Mouse (Mus musculus) layer of hippocampus, adult 2 months (tissue): ENCODE data around the gene Mks1. TPM values are rescaled to one million over a fixed set of nuclear protein-coding genes. Genes with fewer than 3 reads are reported as not detected.
"Not testable (repeated sequence)": the region's sequence is repeated elsewhere in the genome, so short reads cannot be mapped to it uniquely, and the experiment has no call there.

ENCODE experiments used
- DNase-seq, 2 experiments: peaks; one replicate each; pipeline ENCODE4 v3.0.0; 2022; ENCODE audit warnings: low spot score in 2 of 2
- H3K27ac ChIP-seq: fragments of 200-600 bp; 2 replicates; pipeline ENCODE4 v1.8.1; 2022
- H3K4me3 ChIP-seq: fragments of 200-600 bp; 2 replicates; pipeline ENCODE4 v1.8.1; 2022; ENCODE audit warnings: mild to moderate bottlenecking
- CTCF ChIP-seq: fragments of 200-600 bp; conservative IDR thresholded peaks from 2 replicates; pipeline ENCODE4 v1.8.1; 2022; ENCODE audit warnings: antibody characterized with exemption, mild to moderate bottlenecking, moderate library complexity
- total RNA-seq, 2 experiments: library from RNA; stranded (reverse); gene quantifications; 2 replicates each; pipeline ENCODE4 v1.2.3; 2021

Mks1 gene
- total RNA-seq, 2 experiments from 2014 or later: 5.7 to 5.9 TPM

DNA sequence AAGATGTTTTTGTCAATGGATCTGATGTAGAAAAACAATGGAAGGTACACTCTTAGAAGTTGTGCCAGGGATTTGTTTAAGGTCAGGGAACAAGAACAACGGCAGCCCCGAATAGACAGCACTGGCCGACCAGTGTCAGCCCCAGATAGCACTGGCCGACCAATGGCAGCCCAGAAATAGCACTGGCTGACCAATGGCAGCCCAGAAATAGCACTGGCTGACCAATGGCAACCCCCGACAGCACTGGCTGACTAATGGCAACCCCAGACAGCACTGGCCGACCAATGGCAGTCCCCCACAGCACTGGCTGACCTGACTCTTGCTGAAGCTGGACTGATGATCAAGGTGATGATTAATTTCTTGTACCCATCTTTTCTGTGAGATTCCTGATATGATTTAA lies 5.1 kb upstream of the Mks1 start:
- DNase-seq: no peak
- Histone ChIP-seq H3K27ac (no peak overlapping the region), H3K4me3 (no peak overlapping the region)
- TF ChIP-seq CTCF: no peak

DNA sequence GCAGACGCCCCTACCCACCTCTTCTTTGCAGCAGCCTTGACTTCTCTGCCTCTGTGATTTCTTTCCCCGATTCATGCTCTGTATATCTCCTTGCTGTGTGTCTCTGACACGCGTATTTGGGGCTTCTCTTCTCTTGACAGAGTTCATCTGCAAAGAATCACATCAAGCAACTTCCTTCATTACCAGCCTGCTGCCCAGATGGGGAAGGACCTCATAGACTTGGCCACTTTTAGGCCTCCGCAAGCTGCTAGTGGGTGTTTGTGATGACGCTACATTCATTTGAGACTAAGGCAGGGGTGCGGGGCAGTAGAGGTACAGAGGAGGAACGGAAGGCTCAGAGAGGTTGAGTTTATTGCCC lies 561 bp downstream of the Mks1 start:
- Histone ChIP-seq H3K4me3 (peak overlapping the region; percentile 67), H3K27ac (peak overlapping the region; percentile 88)
- peak; percentile 10 to 18 for DNase-seq
- TF ChIP-seq CTCF: no peak

DNA sequence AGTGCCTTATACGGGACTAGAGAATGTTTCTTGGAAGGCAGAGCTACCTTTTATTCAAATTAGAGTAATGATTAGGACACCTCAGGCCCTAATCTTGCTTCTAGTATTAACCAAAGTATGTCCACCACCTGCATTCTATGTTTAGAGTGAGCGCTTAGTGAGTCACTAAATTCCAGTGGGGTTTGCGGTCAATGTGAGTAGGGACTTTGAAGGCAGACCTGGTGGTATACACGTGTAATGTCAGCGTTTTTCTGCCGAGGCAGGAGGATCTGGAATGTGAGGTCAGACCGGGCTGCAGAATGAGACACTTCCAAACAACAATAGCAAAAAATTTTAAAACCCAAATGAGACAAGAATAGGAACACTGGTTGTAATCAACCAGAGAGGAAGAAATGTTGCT lies 1.5 kb downstream of the Mks1 start:
- H3K4me3 ChIP-seq: no peak overlapping the region
- DNase-seq: no peak
- no peak for TF ChIP-seq CTCF
- no peak overlapping the region for H3K27ac ChIP-seq

DNA sequence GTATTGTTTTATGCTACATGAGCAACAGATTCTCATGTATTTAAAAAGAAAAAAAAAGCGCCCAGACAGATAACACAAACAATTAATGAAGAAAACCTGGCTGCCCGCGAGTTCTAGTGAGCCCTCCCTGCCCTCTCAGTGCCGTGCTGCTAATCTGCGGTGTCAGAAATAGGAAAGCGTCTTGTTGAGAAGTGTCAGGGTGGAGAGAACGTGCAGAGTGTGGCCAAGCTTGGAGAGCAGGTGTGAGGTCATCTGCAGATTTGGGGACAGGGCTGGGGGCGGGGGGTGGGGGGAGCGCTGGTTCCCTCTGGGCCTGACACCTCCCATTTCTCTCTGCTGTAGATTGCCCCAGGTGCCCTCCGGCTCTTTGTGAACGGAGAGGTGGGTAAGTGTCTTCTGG lies 6.3 kb downstream of the Mks1 start:
- no peak for TF ChIP-seq CTCF
- H3K27ac ChIP-seq: no peak overlapping the region
- no peak for DNase-seq
- no peak overlapping the region for H3K4me3 ChIP-seq

DNA sequence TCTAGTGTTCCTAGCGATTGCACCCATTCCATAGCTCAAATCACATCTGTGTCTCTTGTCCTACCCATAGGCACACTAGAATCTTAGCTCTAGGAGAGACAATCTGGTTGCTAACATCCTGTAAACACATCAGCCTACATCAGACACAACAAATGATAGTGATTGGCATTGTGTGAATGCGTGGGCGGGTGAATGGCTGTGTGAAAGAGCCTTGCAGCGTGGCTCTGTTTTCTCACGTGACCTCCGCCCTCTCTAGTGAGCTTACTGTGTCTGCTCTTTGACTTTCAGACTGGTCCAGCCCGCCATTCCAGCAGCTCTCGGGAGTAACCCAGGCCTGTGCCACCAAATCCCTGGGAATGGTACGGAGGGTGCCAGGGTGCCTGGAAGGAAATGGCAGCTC lies 7.4 kb downstream of the Mks1 start:
- Histone ChIP-seq H3K4me3 (no peak overlapping the region), H3K27ac (no peak overlapping the region)
- no peak for TF ChIP-seq CTCF
- DNase-seq: no peak

DNA sequence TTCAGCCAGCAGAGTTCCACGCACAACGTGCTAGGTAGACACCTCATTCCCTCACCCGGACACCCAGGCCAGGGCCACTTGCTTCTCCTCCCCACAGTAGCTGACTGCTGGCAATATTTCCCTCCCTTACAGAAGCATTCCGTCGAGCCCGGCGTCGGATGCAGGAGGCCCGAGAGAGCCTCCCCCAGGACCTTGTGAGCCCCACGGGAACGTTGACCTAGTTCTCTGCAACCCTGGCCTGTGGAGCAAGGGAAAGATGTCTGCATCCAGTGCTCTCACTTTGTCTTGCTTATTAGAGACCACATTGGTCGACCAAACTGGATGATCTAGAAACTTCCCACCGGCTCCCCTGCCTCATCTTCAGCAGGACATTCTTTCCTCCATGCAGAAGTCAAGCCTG lies 9.8 kb downstream of the Mks1 start:
- no peak overlapping the region for H3K4me3 ChIP-seq
- no peak for DNase-seq
- no peak for TF ChIP-seq CTCF

DNA sequence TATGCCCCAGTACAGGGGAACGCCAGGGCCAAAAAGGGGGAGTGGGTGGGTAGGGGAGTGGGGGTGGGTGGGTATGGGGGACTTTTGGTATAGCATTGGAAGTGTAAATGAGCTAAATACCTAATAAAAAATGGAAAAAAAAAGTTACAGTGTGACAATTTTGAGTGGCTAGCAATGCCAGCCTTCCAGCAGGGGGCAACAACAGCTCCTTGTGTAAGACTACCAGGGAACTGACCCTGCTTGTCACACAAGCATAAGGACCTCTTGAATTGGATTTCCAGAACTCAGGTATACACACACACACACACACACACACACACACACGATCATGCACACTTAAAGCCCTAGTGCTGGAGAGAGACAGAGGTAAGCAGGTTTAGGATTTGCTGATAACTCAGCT lies 13.9 kb downstream of the Mks1 start:
- H3K4me3 ChIP-seq, DNase-seq, H3K27ac ChIP-seq: not testable (repeated sequence)
- TF ChIP-seq CTCF: peak; percentile 51

More for the DNA sequence above, 9.8 kb downstream of the Mks1 start:
- H3K27ac ChIP-seq: no peak overlapping the region

DNA sequence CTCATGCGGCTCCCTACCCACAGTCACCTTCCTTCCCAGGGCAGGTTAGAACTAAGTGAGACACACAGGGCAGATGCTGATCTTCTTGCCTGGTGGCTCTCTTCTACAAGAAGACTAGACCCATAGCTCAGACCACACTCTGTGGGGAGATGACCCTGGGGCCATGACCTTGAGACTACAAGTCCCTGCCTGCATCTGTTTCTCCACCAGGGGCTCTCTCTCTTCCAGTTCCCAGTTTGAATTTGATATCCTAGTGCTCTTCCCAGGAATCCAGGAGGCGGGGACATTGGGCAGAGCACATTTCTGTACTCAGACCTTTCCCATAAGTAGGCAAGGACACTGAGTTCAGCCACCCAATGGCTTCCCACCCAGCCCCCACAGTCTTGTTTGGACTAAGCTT lies 17.1 kb downstream of the Mks1 start:
- Histone ChIP-seq H3K4me3 (no peak overlapping the region), H3K27ac (no peak overlapping the region)
- no peak for TF ChIP-seq CTCF
- no peak for DNase-seq

DNA sequence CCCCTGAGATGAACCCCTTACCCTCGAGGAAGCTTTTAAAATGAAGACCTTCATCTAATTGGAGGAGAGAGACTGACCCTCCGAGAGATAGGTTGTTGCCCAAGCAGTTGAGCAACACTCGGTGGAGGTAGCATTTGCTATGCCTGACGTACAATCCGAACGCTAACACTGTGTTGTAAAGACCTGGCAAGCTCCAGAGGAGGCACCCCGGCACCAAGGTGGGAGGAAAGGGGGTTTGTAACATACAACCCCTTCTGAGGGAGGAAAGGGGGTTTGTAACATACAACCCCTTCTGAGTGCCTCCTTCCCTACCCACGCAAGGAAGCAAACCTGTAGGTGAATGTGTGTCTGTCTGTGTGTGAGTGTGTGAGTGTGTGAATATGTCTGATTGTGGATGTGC lies 18.8 kb downstream of the Mks1 start:
- H3K4me3 ChIP-seq: no peak overlapping the region
- TF ChIP-seq CTCF: no peak
- H3K27ac ChIP-seq: no peak overlapping the region
- no peak for DNase-seq

DNA sequence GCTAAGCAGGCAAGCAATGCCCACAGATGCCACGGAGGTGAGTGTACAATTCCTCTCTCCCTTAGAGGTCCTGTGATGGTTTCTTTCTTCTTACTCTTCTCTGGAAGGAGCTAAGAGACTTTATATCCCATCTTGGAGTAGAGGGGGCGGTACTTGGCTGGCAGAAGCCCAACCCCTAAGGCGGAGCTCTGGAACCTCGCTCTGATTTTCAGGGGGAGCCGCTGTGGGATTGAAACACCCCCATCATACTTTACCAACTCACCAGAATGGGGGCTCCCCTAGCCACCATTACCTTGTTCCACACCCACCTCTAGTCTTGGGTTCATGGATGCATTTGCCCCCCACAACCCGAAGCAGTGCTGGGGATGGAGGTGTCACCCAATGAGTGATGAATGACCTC lies 22.4 kb downstream of the Mks1 start, which contains the start of gene Epx:
Epx (minus strand) TSS at position 101 of the 400 bp plus-strand sequence.
- TF ChIP-seq CTCF: no peak
- no peak within 1 kb of the TSS for H3K27ac ChIP-seq

DNA sequence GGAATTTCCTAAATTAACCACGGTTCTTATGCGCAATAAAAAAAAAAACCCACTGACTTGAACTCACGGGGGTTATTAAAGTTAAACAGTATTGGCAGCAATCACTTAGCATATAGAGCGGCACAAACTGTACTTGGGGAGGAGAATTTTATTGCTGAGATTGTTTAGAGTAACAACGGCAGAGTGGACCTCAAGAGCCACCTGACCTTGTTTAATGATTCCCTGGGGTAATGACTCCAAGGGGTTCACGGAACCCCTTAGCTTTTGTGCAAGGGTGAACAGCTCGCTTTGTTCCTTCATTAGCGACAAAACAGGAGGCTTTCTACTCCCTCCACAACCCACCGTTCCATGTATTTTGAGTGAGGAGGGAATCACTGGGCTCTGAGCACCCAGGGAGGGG lies 26.8 kb downstream of the Mks1 start:
- TF ChIP-seq CTCF: no peak
- H3K27ac ChIP-seq: no peak overlapping the region
- H3K4me3 ChIP-seq: no peak overlapping the region
- DNase-seq: no peak

More for the DNA sequence above, 22.4 kb downstream of the Mks1 start, which contains the start of gene Epx:
- no peak for DNase-seq
- no peak within 1 kb of the TSS for H3K4me3 ChIP-seq

DNA sequence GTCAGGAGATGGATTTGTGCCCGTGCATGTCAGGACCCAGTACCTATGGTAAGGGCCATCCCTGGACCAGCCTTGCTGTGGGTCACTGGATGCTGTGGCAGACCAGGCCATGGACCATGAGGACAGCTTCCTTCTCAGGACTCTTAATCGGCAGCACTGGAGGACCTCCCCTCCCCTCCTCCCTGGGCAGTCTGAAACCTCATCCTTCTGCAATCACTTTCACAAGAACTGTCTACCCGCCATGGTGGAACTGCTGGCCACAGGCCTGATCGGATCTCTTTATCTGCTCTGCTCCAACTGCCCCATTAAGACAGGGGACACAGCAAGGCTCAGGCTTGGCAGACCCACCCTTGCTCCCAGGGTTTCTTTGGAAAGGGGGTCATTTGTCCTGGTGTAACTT lies 28.7 kb downstream of the Mks1 start:
- H3K4me3 ChIP-seq: no peak overlapping the region
- no peak for TF ChIP-seq CTCF
- no peak overlapping the region for H3K27ac ChIP-seq
- no peak for DNase-seq

DNA sequence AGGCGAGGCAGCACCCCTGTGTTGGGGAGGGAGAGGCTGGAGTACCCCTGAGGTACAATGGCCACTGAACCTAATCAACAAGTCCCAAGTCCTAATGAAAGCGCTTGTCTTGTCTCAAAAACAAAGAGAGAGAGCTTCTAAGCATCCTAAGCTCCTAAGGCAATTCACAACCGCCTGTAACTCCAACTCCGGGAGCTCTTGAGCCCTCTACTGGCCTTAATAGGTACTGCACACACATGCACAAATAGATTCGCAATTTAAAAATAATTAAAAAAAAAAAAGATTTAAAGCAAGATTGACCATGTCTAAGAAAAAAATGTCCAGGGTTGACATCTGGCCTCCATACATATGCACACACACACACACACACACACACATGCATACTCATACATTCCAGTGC lies 30.5 kb downstream of the Mks1 start:
- peak; percentile 73 for TF ChIP-seq CTCF
- H3K27ac ChIP-seq: no peak overlapping the region
- DNase-seq: no peak
- no peak overlapping the region for H3K4me3 ChIP-seq

DNA sequence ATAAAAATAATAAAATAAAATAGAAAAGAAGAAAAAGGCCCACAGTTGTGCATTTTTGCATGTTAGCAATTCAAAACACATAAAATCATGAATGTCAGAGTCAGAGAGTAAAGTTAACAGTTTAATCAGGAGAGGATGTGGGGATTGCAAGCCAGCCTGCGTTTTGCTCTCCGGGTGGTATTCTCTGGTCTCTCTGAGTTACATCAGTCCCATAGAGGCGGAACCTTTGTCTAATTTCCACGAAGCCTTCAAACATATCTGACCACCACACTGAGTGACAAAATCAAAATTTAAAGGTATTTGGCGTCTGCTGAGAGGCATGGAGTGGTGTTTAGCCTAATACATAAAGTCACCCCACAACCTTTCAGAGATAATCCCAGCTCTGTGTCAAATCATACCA lies 31.8 kb downstream of the Mks1 start:
- H3K27ac ChIP-seq: no peak overlapping the region
- DNase-seq: no peak
- no peak overlapping the region for H3K4me3 ChIP-seq
- TF ChIP-seq CTCF: no peak

DNA sequence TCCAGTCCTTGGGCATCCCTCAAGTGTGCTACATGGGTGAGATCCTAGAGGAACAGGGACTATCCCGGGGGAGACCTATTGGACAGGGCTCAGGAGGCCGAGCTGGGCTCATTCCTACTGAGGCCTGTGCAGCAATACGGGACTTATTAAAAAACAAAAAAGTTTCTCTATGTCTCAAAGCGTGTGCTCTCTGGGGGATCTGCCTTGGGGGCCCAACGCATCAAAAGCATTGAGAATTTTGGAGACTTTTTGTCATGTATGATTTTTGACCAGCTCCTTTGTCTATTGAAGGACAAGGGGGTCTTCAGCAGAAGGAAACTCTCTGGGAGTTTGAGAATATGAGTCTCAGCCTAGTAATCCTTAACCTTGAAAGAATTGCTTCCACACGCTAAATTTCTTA lies 39.2 kb downstream of the Mks1 start, which contains the start of gene Olfr462:
Olfr462 (minus strand) TSS at position 101 of the 400 bp plus-strand sequence.
- no peak for DNase-seq
- no peak for TF ChIP-seq CTCF
- Histone ChIP-seq H3K4me3 (no peak within 1 kb of the TSS), H3K27ac (no peak within 1 kb of the TSS)
